ENCODE assay signal across 14 mouse cellular contexts in the genomic region with DNA sequence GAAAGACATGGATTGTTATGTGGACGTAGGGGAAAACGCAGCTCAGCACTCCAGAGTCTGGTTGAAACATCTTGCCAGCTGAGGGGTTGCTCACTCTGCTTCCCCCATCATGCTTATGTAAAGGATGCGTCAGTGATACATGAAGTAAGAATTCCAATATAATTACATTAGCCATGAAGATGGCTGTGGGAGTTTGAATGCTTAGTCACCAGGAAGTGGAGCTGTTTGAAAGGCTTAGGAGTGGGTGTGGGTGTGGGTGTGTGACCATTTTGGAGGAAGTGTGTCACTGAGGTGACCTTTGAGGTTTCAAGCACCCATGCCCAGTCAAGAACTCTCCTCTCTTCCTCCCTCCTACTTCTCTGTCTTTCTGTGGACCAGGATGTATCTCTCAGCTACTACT.
DNase-seq lines count a peak whose midpoint lies in the region.
"Had no signal": no experiment of that assay in that cellular context is flagged by ENCODE, and none has a peak within 500 bp of the region (broad histone marks: within the 10 kb centered on the region; RNA-seq: fewer than 3 reads in every experiment).

No protein-coding gene starts in this region.

- peak; percentile 9 to 47 for DNase-seq in frontal cortex, adult 2 months (ENCODE audit: extremely low spot score in 1 of 2, low spot score in 1 of 2)
- DNase-seq in frontal cortex, postnatal 14 days (ENCODE audit: low spot score in 2 of 2), result no peak
- DNase-seq in right cerebral cortex, adult 18-20 months, result peak; percentile 27
- no peak for DNase-seq in right cerebral cortex, postnatal 14 days
- peak; percentile 68 for DNase-seq in brain, adult 2 months (ENCODE audit: low read depth, low spot score)
- DNase-seq in urinary bladder, postnatal 14 days (ENCODE audit: low spot score), result no peak
- no peak for DNase-seq in heart, adult 8-10 months (ENCODE audit: low spot score)
- DNase-seq: B cell, adult 2 months; cerebellum, adult 8-10 months; gastrocnemius, adult 2 months; kidney, adult 8-10 months; kidney, postnatal 14 days; lung, adult 18-20 months; lung, postnatal 14 days had no signal

Comparison
In these comparisons a context has a peak if more than half of its experiments do, and no peak if none do; other contexts are left out.
1. DNase-seq: peak in frontal cortex, adult 2 months (2 of 2), right cerebral cortex, adult 18-20 months (single experiment) and brain, adult 2 months (single experiment); none in frontal cortex, postnatal 14 days (0 of 2), right cerebral cortex, postnatal 14 days (single experiment), urinary bladder, postnatal 14 days (single experiment) and heart, adult 8-10 months (single experiment).